Mouse (Mus musculus) thymus, postnatal 10 days (tissue): Measurements from ENCODE around the gene Helq.

Experiments used
- DNase-seq, 2 experiments: peaks; one replicate each; pipeline ENCODE4 v3.0.0; 2021; ENCODE audit warnings: low spot score in 2 of 2

The Helq gene

GRCm38 (mm10) chr5:100779002-100779401 lies 19.4 kb downstream of the Helq start:
- no peak for DNase-seq

DNA sequence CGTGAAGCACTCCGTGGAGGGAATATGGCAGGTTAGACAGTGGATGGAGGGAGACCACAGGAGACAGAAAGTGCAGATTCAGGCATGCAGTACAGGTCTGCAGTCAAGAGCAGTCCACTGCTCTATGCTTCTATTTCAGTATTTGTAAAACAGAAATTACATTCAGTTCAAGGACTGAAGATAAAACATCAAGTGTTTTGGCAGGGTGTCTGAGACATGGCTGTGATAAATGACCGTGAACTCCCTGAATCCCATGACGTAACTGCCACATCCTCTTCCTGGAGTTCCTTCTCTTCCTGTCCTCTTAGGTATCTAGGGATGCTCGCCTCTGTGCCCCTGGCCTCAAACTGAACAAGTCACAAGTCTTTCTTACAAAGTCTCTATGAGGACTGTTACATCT lies 21.5 kb downstream of the Helq start:
- DNase-seq = no peak

DNA sequence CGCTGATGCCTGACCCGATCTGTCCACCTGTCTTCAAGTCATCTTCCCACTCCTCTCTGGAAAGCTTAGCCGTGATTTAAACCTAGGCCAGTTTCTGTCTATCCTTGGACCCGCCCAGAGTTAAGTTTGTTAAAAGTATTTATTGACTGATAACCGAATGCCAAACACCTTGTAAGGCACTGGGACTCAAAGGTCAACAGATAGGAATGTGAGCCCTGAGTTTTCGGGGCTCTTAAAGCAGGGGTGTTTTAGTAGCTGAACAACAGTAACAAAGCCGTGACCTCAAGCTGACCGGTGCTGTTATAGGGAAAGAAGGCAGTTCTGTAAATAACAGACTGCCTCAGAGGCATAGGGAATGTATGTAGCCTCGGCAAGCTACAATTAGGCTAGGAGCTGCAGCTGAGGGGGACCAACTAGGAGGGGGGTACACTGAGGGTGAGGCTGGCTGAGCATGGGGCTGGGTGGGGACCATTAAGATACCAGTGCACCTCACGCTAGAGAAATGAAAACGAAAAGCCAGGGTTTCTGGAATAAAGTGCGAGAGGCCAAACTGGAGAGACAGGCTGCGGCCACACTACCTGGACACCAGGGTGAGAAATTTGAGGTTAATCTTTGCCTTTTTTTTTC lies 22.5 kb downstream of the Helq start:
- DNase-seq = no peak

DNA sequence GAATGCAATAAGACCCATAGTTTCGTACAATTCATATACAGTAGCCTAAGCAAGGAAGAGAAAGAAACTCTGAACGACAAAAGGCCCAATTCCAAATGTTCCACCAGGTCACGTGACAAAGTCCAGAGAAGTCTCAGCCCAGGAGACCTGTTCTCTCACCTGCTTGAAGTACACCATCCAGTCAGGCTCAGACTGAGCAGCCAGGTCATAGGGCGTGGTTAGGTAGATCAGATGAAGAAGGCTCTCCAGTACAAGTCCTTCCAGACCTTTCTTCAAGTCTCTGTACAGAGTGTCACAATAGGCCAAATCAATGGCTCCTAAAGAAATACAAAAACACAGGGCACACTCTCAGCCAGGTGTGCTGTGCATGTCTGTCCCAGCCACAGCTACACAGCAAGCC lies 26.8 kb downstream of the Helq start:
- no peak for DNase-seq

- DNase-seq = no peak
Measured at GRCm38 (mm10) chr5:100766026-100766425, 32.4 kb downstream of the Helq start.

DNA sequence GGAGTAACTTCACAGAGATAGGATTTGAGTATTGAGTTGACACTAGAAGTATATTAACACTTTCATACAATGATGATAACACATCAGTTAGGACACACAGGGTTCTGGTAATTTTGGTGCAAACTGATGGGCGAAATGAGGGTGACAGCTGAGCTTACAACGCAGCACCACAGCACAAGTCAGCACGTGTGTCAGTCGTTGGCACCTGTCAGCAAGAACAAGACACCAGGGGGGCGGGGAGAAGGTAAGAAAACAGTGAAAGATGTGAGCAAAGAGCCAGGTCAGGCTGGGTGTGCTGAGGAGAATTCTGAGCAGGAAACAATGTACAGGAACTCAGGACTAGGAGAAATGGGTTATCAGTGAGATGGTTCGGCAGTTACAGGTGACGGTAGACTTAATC lies 36.7 kb downstream of the Helq start:
- no peak for DNase-seq

GRCm38 (mm10) chr5:100760049-100760663 lies 38.2 kb downstream of the Helq start:
- DNase-seq = no peak

DNA sequence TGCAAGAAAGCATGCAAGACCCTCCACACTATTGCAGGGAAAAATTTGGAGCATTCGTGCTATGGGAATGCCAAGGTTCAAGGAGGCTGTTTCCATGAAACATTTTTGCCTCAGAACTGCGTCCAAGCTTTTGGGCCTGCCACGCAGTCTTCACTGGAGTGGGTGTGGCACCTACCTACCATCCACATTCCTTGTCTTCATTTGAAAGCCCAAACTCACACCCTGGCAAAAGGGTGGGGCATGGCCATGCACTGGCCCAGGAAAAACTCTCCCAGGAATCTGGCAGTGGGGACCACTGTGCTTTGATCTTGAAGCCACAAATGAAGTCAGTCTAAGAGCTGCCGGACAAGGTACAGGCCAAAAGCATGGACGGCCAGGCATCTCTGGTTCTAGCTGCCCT lies 40.3 kb downstream of the Helq start:
- DNase-seq = no peak

GRCm38 (mm10) chr5:100753407-100753806 lies 45.0 kb downstream of the Helq start:
- DNase-seq = no peak

GRCm38 (mm10) chr5:100751655-100752054 lies 46.7 kb downstream of the Helq start:
- peak; percentile 28 to 38 for DNase-seq

- DNase-seq = peak in 1 of 2 experiments; percentile 17
Measured at GRCm38 (mm10) chr5:100750617-100751255, 47.7 kb downstream of the Helq start.

- DNase-seq = no peak
Measured at GRCm38 (mm10) chr5:100738802-100739201, 59.6 kb downstream of the Helq start.

- DNase-seq = no peak
Measured at GRCm38 (mm10) chr5:100736919-100737318, 61.5 kb downstream of the Helq start.

DNA sequence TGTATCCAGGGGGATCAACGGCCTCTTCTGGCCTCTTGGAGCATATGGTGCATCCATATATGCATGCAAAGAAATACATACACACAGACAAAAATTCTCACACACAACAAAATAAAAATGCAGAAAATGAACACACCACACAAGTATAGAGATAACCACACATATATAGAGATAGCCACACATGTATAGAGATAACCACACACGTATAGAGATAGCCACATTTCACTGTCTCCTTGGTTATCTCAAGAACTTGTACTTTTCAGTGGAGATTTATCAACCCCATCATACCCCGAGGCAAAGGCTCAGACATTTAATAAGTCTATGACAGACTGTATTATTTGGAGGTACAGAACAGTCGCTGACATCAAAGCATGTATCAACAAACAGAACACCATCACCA lies 63.9 kb downstream of the Helq start:
- no peak for DNase-seq

DNA sequence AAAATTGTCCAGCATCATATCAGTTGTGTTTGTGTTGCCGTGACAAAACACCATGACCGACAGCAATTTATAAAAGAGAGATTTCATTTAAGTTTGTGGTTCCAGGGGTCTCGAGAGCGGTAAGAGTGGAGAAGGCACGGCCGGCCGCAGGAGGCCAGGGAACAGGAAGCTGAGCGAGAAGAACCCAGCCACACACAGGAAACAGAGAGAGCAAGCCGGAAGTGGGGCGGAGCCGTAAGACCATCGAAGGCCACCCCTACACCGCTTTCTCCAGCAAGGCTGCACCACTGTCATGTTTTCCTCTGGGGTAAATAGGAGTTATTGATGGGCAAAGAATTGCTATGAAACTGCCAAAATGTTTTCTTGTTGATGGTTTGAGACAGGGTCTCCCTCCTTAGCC lies 69.6 kb downstream of the Helq start:
- peak; percentile 55 to 66 for DNase-seq

DNA sequence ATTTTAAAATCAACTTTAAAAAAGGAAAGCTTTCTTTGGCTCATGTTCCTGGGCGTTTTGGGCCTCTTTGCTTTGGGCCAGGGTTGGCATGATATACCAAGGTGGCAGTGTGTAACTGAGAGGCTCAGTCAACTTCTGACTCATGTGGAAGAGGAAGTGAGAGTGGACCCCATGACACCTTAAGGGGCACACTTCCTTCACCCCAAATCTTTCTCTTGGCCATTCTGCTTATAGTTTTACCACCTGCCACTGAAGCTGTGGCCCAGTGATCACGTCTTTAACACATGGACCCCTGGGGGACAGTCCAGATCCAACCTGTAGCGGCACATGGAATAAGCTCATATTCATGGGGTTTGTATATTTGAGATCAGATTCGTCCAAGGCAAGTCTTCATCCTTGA lies 72.4 kb downstream of the Helq start:
- no peak for DNase-seq

GRCm38 (mm10) chr5:100719235-100720088 lies 78.9 kb downstream of the Helq start, which contains the start of gene Hpse:
Gene Hpse (minus strand): TSS chr5:100719716.
- DNase-seq = peak; percentile 10 to 49

GRCm38 (mm10) chr5:100716762-100717161 lies 81.6 kb downstream of the Helq start:
- no peak for DNase-seq
